Mouse (Mus musculus) thymus, adult 2 months (tissue): ENCODE measurements around the gene Igfbp6.

Source experiments
- CTCF ChIP-seq: fragments of 200-500 bp; IDR thresholded peaks from 2 replicates; pipeline ENCODE4 v1.5.1; 2012; ENCODE audit warnings: mild to moderate bottlenecking, control low read depth, low read length, moderate library complexity, borderline replicate concordance; ENCODE audit not compliant: control insufficient read depth, poor library complexity, insufficient read depth; ENCODE audit errors: extremely low read depth
- POLR2A ChIP-seq: fragments of 200-500 bp; IDR thresholded peaks from 2 replicates; pipeline ENCODE4 v1.6.1; 2012; ENCODE audit warnings: mild to moderate bottlenecking, low read length, control low read depth, moderate library complexity; ENCODE audit not compliant: control insufficient read depth, poor library complexity, insufficient read depth; ENCODE audit errors: extremely low read depth

GRCm38 (mm10) chr15:102198841-102199240 lies 54.7 kb downstream of the Igfbp6 start:
- TF ChIP-seq POLR2A: no peak
- no peak for TF ChIP-seq CTCF
